Mouse (Mus musculus) CH12.LX (cell line): ENCODE measurements around the gene Lrrc4b. TPM values are rescaled to one million over a fixed set of nuclear protein-coding genes. Genes with fewer than 3 reads are reported as not detected.
A peak's percentile ranks its signal among the peaks of the same experiment; 100 is the strongest.

Experiments used
- DNase-seq: peaks from one replicate; pipeline ENCODE4 v3.0.0-alpha.2; 2013; ENCODE audit errors: extremely low read depth
- H3K27ac ChIP-seq: 2 replicates; pipeline ENCODE4 v1.5.1; 2012; ENCODE audit warnings: low read depth, mild to moderate bottlenecking, control low read depth, moderate library complexity; ENCODE audit not compliant: insufficient read depth
- H3K27me3 ChIP-seq: replicated peaks from 2 replicates; pipeline ENCODE3; 2012; ENCODE audit warnings: inconsistent platforms
- H3K36me3 ChIP-seq, 2 experiments: replicated peaks in 1 of 2; 2 replicates each; pipeline versions ENCODE3 to v1.6.1; 2012; ENCODE audit warnings: inconsistent platforms in 1 of 2, low read length in 1 of 2, mild to moderate bottlenecking in 1 of 2, mixed read lengths in 1 of 2, moderate library complexity in 1 of 2; ENCODE audit not compliant: control insufficient read depth in 1 of 2, insufficient read depth in 1 of 2
- H3K4me1 ChIP-seq, 2 experiments: 2 replicates each; pipeline ENCODE4 v1.6.1; 2012; ENCODE audit warnings: inconsistent platforms in 1 of 2, moderate library complexity in 1 of 2; ENCODE audit not compliant: insufficient read depth in 2 of 2, control insufficient read depth in 1 of 2
- H3K4me2 ChIP-seq: 2 replicates; pipeline ENCODE4 v1.6.1; 2012; ENCODE audit warnings: low read depth, mild to moderate bottlenecking, control low read depth; ENCODE audit not compliant: poor library complexity, insufficient read depth, severe bottlenecking
- H3K4me3 ChIP-seq, 3 experiments: fragments of 150-350 bp in 1 of 3; sonication (generic) in 1 of 3; replicated peaks in 1 of 3; 2 replicates each; pipeline versions ENCODE3 to v1.5.1; 2011 to 2012; ENCODE audit warnings: low read depth in 2 of 3, low read length in 2 of 3, mild to moderate bottlenecking in 2 of 3, moderate library complexity in 2 of 3, control low read depth in 1 of 3, improper control_type of control experiment in 1 of 3, inconsistent platforms in 1 of 3, mixed read lengths in 1 of 3; ENCODE audit not compliant: poor library complexity in 1 of 3
- H3K79me2 ChIP-seq: replicated peaks from 2 replicates; pipeline ENCODE4 v1.6.1; 2012; ENCODE audit warnings: mild to moderate bottlenecking, moderate library complexity; ENCODE audit not compliant: control insufficient read depth, poor library complexity, insufficient read depth, severe bottlenecking; ENCODE audit errors: extremely low read depth
- H3K9ac ChIP-seq: 2 replicates; pipeline ENCODE4 v1.6.1; 2012; ENCODE audit warnings: low read depth, mild to moderate bottlenecking, control low read depth, moderate library complexity; ENCODE audit not compliant: insufficient read depth
- H3K9me3 ChIP-seq: replicated peaks from 2 replicates; pipeline ENCODE3; 2012; ENCODE audit warnings: low read length, inconsistent platforms, mixed read lengths
- BHLHE40 ChIP-seq: IDR thresholded peaks from 2 replicates; pipeline ENCODE4 v1.6.1; 2011; ENCODE audit warnings: mild to moderate bottlenecking, low read depth, low read length, improper control_type of control experiment
- CHD1 ChIP-seq: IDR thresholded peaks from 2 replicates; pipeline ENCODE4 v1.6.1; 2012; ENCODE audit warnings: low read depth, low read length, improper control_type of control experiment, inconsistent platforms
- CHD2 ChIP-seq: IDR thresholded peaks from 2 replicates; pipeline ENCODE4 v1.6.1; 2011; ENCODE audit warnings: low read length, improper control_type of control experiment
- E2F4 ChIP-seq: IDR thresholded peaks from 2 replicates; pipeline ENCODE4 v1.6.1; 2011; ENCODE audit warnings: low read depth, low read length, improper control_type of control experiment; ENCODE audit not compliant: insufficient replicate concordance
- ELF1 ChIP-seq: IDR thresholded peaks from 2 replicates; pipeline ENCODE4 v1.6.1; 2014; ENCODE audit warnings: low read depth, mild to moderate bottlenecking, inconsistent platforms, low read length, improper control_type of control experiment
- ETS1 ChIP-seq: conservative IDR thresholded peaks from 2 replicates; pipeline ENCODE4 v1.6.1; 2012; ENCODE audit warnings: low read depth, mild to moderate bottlenecking, inconsistent platforms, low read length, improper control_type of control experiment, moderate library complexity
- GABPA ChIP-seq: IDR thresholded peaks from 2 replicates; pipeline ENCODE4 v1.6.1; 2012; ENCODE audit warnings: low read depth, low read length, improper control_type of control experiment, inconsistent platforms; ENCODE audit not compliant: insufficient replicate concordance
- JUND ChIP-seq: conservative IDR thresholded peaks from 2 replicates; pipeline ENCODE4 v1.6.1; 2011; ENCODE audit warnings: low read depth, low read length, improper control_type of control experiment
- MAFK ChIP-seq: IDR thresholded peaks from 2 replicates; pipeline ENCODE4 v1.6.1; 2011; ENCODE audit warnings: low read length, improper control_type of control experiment; ENCODE audit not compliant: insufficient replicate concordance
- NELFE ChIP-seq: IDR thresholded peaks from 2 replicates; pipeline ENCODE4 v1.6.1; 2011; ENCODE audit warnings: low read depth, low read length, improper control_type of control experiment
- NRF1 ChIP-seq: IDR thresholded peaks from 2 replicates; pipeline ENCODE4 v1.6.1; 2014; ENCODE audit warnings: low read depth, mild to moderate bottlenecking, inconsistent platforms, low read length, improper control_type of control experiment, moderate library complexity
- POLR2A ChIP-seq: IDR thresholded peaks from 2 replicates; pipeline ENCODE4 v1.6.1; 2011; ENCODE audit warnings: low read depth, mild to moderate bottlenecking, improper control_type of control experiment, low read length
- POLR2AphosphoS2 ChIP-seq: IDR thresholded peaks from 2 replicates; pipeline ENCODE4 v1.6.1; 2011; ENCODE audit warnings: low read depth, low read length, improper control_type of control experiment
- UBTF ChIP-seq: IDR thresholded peaks from 2 replicates; pipeline ENCODE4 v1.6.1; 2012; ENCODE audit warnings: low read depth, mild to moderate bottlenecking, inconsistent platforms, low read length, improper control_type of control experiment, moderate library complexity
- USF1 ChIP-seq: IDR thresholded peaks from 2 replicates; pipeline ENCODE4 v1.6.1; 2014; ENCODE audit warnings: low read depth, mild to moderate bottlenecking, inconsistent platforms, low read length, improper control_type of control experiment
- USF2 ChIP-seq: conservative IDR thresholded peaks from 2 replicates; pipeline ENCODE4 v1.6.1; 2011; ENCODE audit warnings: low read depth, low read length, improper control_type of control experiment
- ZC3H11A ChIP-seq: IDR thresholded peaks from 2 replicates; pipeline ENCODE4 v1.6.1; 2012; ENCODE audit warnings: low read depth, mild to moderate bottlenecking, inconsistent platforms, low read length, improper control_type of control experiment
- ZNF384 ChIP-seq: IDR thresholded peaks from 2 replicates; pipeline ENCODE4 v1.6.1; 2012; ENCODE audit warnings: low read depth, low read length, improper control_type of control experiment, inconsistent platforms
- dilution Hi-C: fragments of 300-500 bp; cut with MboI; formaldehyde crosslinking; loops from 2 replicates; pipeline ENCODE4 v1.14.3; 2020; ENCODE audit warnings: low sequenced_read_pairs; ENCODE audit not compliant: extremely low pct_unique_long_range_greater_than_20kb, extremely low pct_ligation_motif_present
- in situ Hi-C: fragments of 300-500 bp; cut with MboI; formaldehyde crosslinking; loops from 3 replicates; pipeline ENCODE4 v1.14.3; 2019; ENCODE audit warnings: low sequenced_read_pairs, low pct_ligation_motif_present, low pct_unique_long_range_greater_than_20kb, mixed read lengths
- polyA plus RNA-seq: library from polyadenylated mRNA; unstranded; fragments of >175 nt; gene quantifications from 2 replicates; pipeline ENCODE4 v1.2.1, GENCODE M21; 2012; ENCODE audit warnings: low read depth; ENCODE audit not compliant: insufficient read length
- total RNA-seq, 2 experiments: library from RNA; depleted of rRNA; stranded (reverse); fragments of 300-350 nt in 1 of 2; fragments of >200 nt in 1 of 2; gene quantifications; 2 replicates each; pipeline ENCODE4 v1.2.3; 2012 to 2014

The Lrrc4b gene
- total and polyA plus RNA-seq, 3 experiments, result 0.04 TPM; not detected in 2

DNA sequence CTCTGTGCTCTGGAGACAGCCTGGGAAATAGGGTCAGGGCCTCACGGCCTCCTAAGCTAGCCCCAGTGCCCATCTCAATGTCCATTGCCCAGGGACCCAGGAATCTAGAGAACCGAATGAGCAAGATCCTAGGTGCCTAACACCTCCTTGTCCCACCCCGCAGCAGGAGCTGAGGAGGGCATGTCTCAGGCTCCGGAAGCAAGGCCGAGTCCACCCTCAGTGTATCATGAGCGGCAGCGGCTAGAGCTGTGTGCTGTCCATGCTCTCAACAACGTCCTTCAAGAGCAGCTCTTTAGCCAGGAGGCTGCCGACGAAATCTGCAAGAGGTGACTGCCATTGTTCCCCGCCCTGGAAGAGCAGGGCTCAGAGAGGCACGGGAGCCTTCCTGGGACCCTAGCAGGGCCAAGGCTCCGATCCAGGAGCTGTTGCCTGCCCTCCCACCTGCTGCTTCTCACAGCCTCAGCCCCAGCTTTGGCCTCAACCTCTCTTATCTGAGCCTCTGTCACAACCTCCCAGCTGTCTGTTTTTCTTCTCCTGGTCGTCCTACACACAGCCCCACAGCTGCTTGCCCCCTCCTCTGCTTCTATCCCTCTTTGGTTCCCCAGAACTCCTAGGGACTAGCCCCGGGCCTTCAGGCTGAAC lies 39.9 kb downstream of the Lrrc4b start:
- H3K4me2 ChIP-seq, result peak overlapping the region; percentile 69
- peak overlapping the region; percentile 68 to 87 (median 85) for H3K4me3 ChIP-seq
- no peak for DNase-seq
- peaks cover 4 to 27% of the 10 kb centered on the region in 2 experiments for H3K36me3 ChIP-seq
- in situ Hi-C loops, result no loop called here
- H3K4me1 ChIP-seq, result peaks cover 8 to 30% of the 10 kb centered on the region in 2 experiments
- H3K27ac ChIP-seq, result no peak overlapping the region
- TF ChIP-seq E2F4 (no peak), BHLHE40 (no peak), UBTF (no peak), USF1 (no peak), ETS1 (no peak), GABPA (no peak), MAFK (no peak), CHD2 (no peak), ELF1 (no peak), ZC3H11A (no peak), POLR2A (no peak), NRF1 (no peak), POLR2AphosphoS2 (no peak), NELFE (no peak), USF2 (no peak)
- peaks cover 26% of the 10 kb centered on the region for H3K27me3 ChIP-seq
- no peaks in the 10 kb centered on the region for H3K79me2 ChIP-seq
- H3K9me3 ChIP-seq, result no peaks in the 10 kb centered on the region
- dilution Hi-C loops, result no loop called here
- H3K9ac ChIP-seq, result peak overlapping the region; percentile 80

DNA sequence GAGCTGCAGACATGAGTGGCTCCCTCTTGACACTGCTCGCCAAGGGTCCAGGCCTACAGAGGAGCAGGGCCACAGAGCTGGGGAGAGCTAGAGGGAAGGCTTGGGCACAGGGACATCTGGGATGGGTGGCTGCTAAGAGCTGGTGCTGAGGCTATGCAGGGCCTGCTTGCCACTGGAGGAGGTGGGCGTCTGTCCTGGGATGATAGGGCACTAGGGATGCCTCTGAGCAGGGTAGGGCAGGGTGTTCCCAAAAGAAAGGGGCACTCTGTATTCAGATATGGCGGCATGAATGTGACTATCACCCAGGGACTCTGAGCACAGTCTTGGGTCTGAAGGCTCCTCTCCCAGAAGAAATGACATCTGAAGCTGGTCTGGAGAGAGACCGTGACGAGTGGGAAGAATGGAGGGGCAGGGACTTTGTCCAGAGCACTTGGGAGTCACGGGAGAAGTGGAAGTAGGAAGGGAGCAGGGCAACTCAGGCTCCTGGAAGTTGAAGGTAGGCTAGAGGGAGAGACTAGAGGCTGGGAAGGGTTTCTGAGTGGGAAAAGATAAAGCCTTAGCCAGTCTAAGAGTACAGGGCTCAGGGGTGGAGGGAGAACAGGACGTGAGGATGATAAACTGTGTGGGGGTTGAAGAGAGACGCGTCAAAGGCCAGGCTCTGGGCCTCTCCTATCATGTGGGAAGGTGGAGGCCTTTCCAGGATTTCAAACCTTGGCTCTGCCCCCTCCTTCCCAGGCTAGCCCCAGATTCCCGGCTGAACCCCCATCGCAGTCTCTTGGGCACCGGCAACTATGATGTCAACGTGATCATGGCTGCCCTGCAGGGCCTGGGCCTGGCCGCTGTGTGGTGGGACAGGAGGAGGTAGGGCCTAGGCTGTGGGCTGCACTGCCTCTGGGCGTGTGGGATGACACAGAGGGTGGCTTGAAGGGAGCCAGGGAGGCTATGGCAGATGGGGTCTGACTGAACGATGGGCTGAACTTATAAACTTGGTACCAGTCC lies 41.2 kb downstream of the Lrrc4b start:
- dilution Hi-C loops (no loop called here), in situ Hi-C loops (loop anchor here (5.0 kb wide), 1 partner anchor 68 kb away; no protein-coding TSS in a partner anchor)
- TF ChIP-seq CHD1 (no peak), ZNF384 (no peak), GABPA (no peak), JUND (no peak)
- H3K4me2 ChIP-seq, result no peak overlapping the region
- no peak overlapping the region for H3K27ac ChIP-seq
- H3K4me1 ChIP-seq, result peaks cover 11 to 36% of the 10 kb centered on the region in 2 experiments
- peaks cover 21% of the 10 kb centered on the region for H3K27me3 ChIP-seq
- no peaks in the 10 kb centered on the region for H3K79me2 ChIP-seq
- H3K9ac ChIP-seq, result no peak overlapping the region
- H3K4me3 ChIP-seq, result no peak overlapping the region
- H3K36me3 ChIP-seq, result peaks cover 4 to 27% of the 10 kb centered on the region in 2 experiments
- no peaks in the 10 kb centered on the region for H3K9me3 ChIP-seq
- DNase-seq, result no peak
